Mouse (Mus musculus) heart, postnatal 0 days (tissue): ENCODE measurements at regions not wholly inside any gene's neighbourhood (a gene's known extent, or its start where the extent isn't known, plus 50 kb on each side); places are given as distances from the start of the nearest gene placed in this dataset.

Experiments
- ATAC-seq: fragments of 200-750 bp; cut with Nextera tagmentation; 2 replicates; pipeline ENCODE4 v1.8.0; 2017; ENCODE audit warnings: low read depth, moderate number of reproducible peaks, moderate library complexity; ENCODE audit not compliant: insufficient read depth
- DNase-seq: peaks from one replicate; pipeline ENCODE4 v3.0.0-alpha.2; 2016; ENCODE audit warnings: low spot score
- H3K27ac ChIP-seq: fragments of 300-500 bp; sonication (generic); 2 replicates; pipeline ENCODE4 v1.5.1; 2014; ENCODE audit warnings: low read depth, mild to moderate bottlenecking
- H3K27me3 ChIP-seq: fragments of 300-500 bp; sonication (generic); 2 replicates; pipeline ENCODE4 v1.6.1; 2014; ENCODE audit warnings: low read length, mixed read lengths; ENCODE audit not compliant: control insufficient read depth, insufficient read depth
- H3K36me3 ChIP-seq: fragments of 300-500 bp; sonication (generic); replicated peaks from 2 replicates; pipeline ENCODE4 v1.6.1; 2014; ENCODE audit warnings: low read length, mixed read lengths; ENCODE audit not compliant: control insufficient read depth, insufficient read depth
- H3K4me1 ChIP-seq: fragments of 300-500 bp; sonication (generic); 2 replicates; pipeline ENCODE4 v1.6.1; 2014; ENCODE audit warnings: antibody characterized with exemption; ENCODE audit not compliant: control insufficient read depth, insufficient read depth
- H3K4me2 ChIP-seq: fragments of 300-500 bp; sonication (generic); 2 replicates; pipeline ENCODE4 v1.6.1; 2014; ENCODE audit warnings: low read depth, mild to moderate bottlenecking, low read length, moderate library complexity
- H3K4me3 ChIP-seq: fragments of 300-500 bp; sonication (generic); 2 replicates; pipeline ENCODE4 v1.5.1; 2014; ENCODE audit warnings: low read depth, low read length
- H3K9ac ChIP-seq: fragments of 300-500 bp; sonication (generic); replicated peaks from 2 replicates; pipeline ENCODE4 v1.6.1; 2014; ENCODE audit warnings: low read depth, low read length, mixed read lengths
- H3K9me3 ChIP-seq: fragments of 300-500 bp; sonication (generic); replicated peaks from 2 replicates; pipeline ENCODE4 v1.6.1; 2016; ENCODE audit warnings: low read length; ENCODE audit not compliant: control insufficient read depth
- CTCF ChIP-seq: IDR thresholded peaks from 2 replicates; pipeline ENCODE4 v1.5.1; 2016; ENCODE audit warnings: antibody characterized with exemption, control low read depth, low read depth
- EP300 ChIP-seq: IDR thresholded peaks from 2 replicates; pipeline ENCODE4 v1.6.1; 2016; ENCODE audit warnings: antibody characterized with exemption, low read depth
- WGBS: fragments of 180-500 bp; shearing (Covaris S2); extraction: QIAGEN DNeasy Blood & Tissue Kit; methylation state at CpG from one replicate; pipeline ENCODE4 v1.1.7; 2014; 5-methylcytosine and 5-hydroxymethylcytosine counted together

GRCm38 (mm10) chr4:105703408-105703807 is 86.3 kb upstream of the Gm12728 start:
- TF ChIP-seq CTCF: no peak
- TF ChIP-seq EP300: no peak
- Histone ChIP-seq H3K27ac (no peak overlapping the region), H3K4me1 (no peaks in the 10 kb centered on the region), H3K4me2 (no peak overlapping the region), H3K4me3 (no peak overlapping the region), H3K9ac (no peak overlapping the region), H3K36me3 (no peaks in the 10 kb centered on the region), H3K9me3 (no peaks in the 10 kb centered on the region), H3K27me3 (no peaks in the 10 kb centered on the region)
- WGBS: 73% methylated on average over 3 of the region's 3 CpGs
- ATAC-seq (no peak), DNase-seq (no peak)

GRCm38 (mm10) chr4:105704271-105704670 is 85.4 kb upstream of the Gm12728 start:
- no peak for ATAC-seq
- TF ChIP-seq CTCF (no peak), EP300 (no peak)
- 77% methylated on average over 9 of the region's 9 CpGs for WGBS
- Histone ChIP-seq H3K4me3 (no peak overlapping the region), H3K4me1 (no peaks in the 10 kb centered on the region), H3K4me2 (no peak overlapping the region), H3K9me3 (no peaks in the 10 kb centered on the region), H3K36me3 (no peaks in the 10 kb centered on the region), H3K27me3 (no peaks in the 10 kb centered on the region), H3K27ac (no peak overlapping the region), H3K9ac (no peak overlapping the region)
- no peak for DNase-seq

- TF ChIP-seq EP300 (no peak), CTCF (no peak)
- no peak for ATAC-seq
- 75% methylated on average over 6 of the region's 6 CpGs for WGBS
Measured at GRCm38 (mm10) chr4:105705996-105706395, 83.7 kb upstream of the Gm12728 start.

GRCm38 (mm10) chr4:105708080-105708796 is 81.4 kb upstream of the Gm12728 start:
- H3K27ac ChIP-seq: no peak overlapping the region
- no peak for TF ChIP-seq EP300
- no peak for TF ChIP-seq CTCF
- 80% methylated on average over 13 of the region's 13 CpGs for WGBS

More at GRCm38 (mm10) chr4:105705996-105706395, 83.7 kb upstream of the Gm12728 start:
- no peaks in the 10 kb centered on the region for H3K9me3 ChIP-seq
- no peaks in the 10 kb centered on the region for H3K27me3 ChIP-seq
- no peak overlapping the region for H3K4me3 ChIP-seq
- no peak overlapping the region for H3K4me2 ChIP-seq
- no peak for DNase-seq
- no peak overlapping the region for H3K9ac ChIP-seq
- no peaks in the 10 kb centered on the region for H3K4me1 ChIP-seq
- H3K27ac ChIP-seq: no peak overlapping the region
- H3K36me3 ChIP-seq: no peaks in the 10 kb centered on the region

GRCm38 (mm10) chr4:105713956-105714355 is 75.7 kb upstream of the Gm12728 start:
- no peak for ATAC-seq
- WGBS: 82% methylated on average over 6 of the region's 6 CpGs
- DNase-seq: no peak

More at GRCm38 (mm10) chr4:105708080-105708796, 81.4 kb upstream of the Gm12728 start:
- no peak overlapping the region for H3K4me3 ChIP-seq
- ATAC-seq (no peak), DNase-seq (no peak)
- H3K9ac ChIP-seq: no peak overlapping the region
- H3K9me3 ChIP-seq: no peaks in the 10 kb centered on the region
- H3K36me3 ChIP-seq: no peaks in the 10 kb centered on the region
- H3K4me2 ChIP-seq: no peak overlapping the region
- no peaks in the 10 kb centered on the region for H3K27me3 ChIP-seq
- H3K4me1 ChIP-seq: no peaks in the 10 kb centered on the region

GRCm38 (mm10) chr4:105718080-105718479 is 71.6 kb upstream of the Gm12728 start:
- Histone ChIP-seq H3K4me2 (no peak overlapping the region), H3K27ac (no peak overlapping the region), H3K36me3 (no peaks in the 10 kb centered on the region), H3K4me3 (no peak overlapping the region), H3K9me3 (no peaks in the 10 kb centered on the region), H3K27me3 (no peaks in the 10 kb centered on the region), H3K9ac (no peak overlapping the region), H3K4me1 (no peaks in the 10 kb centered on the region)
- TF ChIP-seq CTCF: no peak
- no peak for TF ChIP-seq EP300
- DNase-seq (no peak), ATAC-seq (no peak)
- WGBS: 56% methylated on average over 5 of the region's 5 CpGs

More at GRCm38 (mm10) chr4:105713956-105714355, 75.7 kb upstream of the Gm12728 start:
- no peaks in the 10 kb centered on the region for H3K4me1 ChIP-seq
- H3K27ac ChIP-seq: no peak overlapping the region
- no peak overlapping the region for H3K9ac ChIP-seq
- no peaks in the 10 kb centered on the region for H3K36me3 ChIP-seq
- no peak overlapping the region for H3K4me3 ChIP-seq
- no peak for TF ChIP-seq EP300
- no peak overlapping the region for H3K4me2 ChIP-seq
- H3K27me3 ChIP-seq: no peaks in the 10 kb centered on the region
- H3K9me3 ChIP-seq: no peaks in the 10 kb centered on the region
